Mouse (Mus musculus) heart, embryonic 16.5 days (tissue): ENCODE measurements around the gene Pax4. TPM values are rescaled to one million over a fixed set of nuclear protein-coding genes. Genes with fewer than 3 reads are reported as not detected.

Experiments used
- ATAC-seq: fragments of 200-750 bp; cut with Nextera tagmentation; replicated peaks from 2 replicates; pipeline ENCODE4 v1.8.0; 2017; ENCODE audit warnings: moderate number of reproducible peaks; ENCODE audit not compliant: insufficient read depth, low FRiP score; ENCODE audit errors: extremely low read depth
- H3K27ac ChIP-seq: fragments of 300-500 bp; sonication (generic); 2 replicates; pipeline ENCODE4 v1.5.1; 2014; ENCODE audit warnings: mild to moderate bottlenecking, low read length, control low read depth, moderate library complexity
- H3K27me3 ChIP-seq: fragments of 300-500 bp; sonication (generic); 2 replicates; pipeline ENCODE4 v1.6.1; 2014; ENCODE audit warnings: low read length, mixed read lengths; ENCODE audit not compliant: control insufficient read depth, insufficient read depth
- H3K36me3 ChIP-seq: fragments of 300-500 bp; sonication (generic); 2 replicates; pipeline ENCODE4 v1.6.1; 2014; ENCODE audit not compliant: control insufficient read depth, insufficient read depth
- H3K4me1 ChIP-seq: fragments of 300-500 bp; sonication (generic); 2 replicates; pipeline ENCODE4 v1.6.1; 2014; ENCODE audit warnings: low read length, mixed read lengths; ENCODE audit not compliant: control insufficient read depth, insufficient read depth
- H3K4me2 ChIP-seq: fragments of 300-500 bp; sonication (generic); 2 replicates; pipeline ENCODE4 v1.6.1; 2014; ENCODE audit warnings: low read depth, mild to moderate bottlenecking, control low read depth, low read length
- H3K4me3 ChIP-seq: fragments of 300-500 bp; sonication (generic); 2 replicates; pipeline ENCODE4 v1.5.1; 2014; ENCODE audit warnings: mild to moderate bottlenecking, control low read depth, low read length
- H3K9ac ChIP-seq: fragments of 300-500 bp; sonication (generic); 2 replicates; pipeline ENCODE4 v1.6.1; 2014; ENCODE audit warnings: low read length, control low read depth
- H3K9me3 ChIP-seq: fragments of 300-500 bp; sonication (generic); replicated peaks from 2 replicates; pipeline ENCODE4 v1.6.1; 2016; ENCODE audit warnings: low read length; ENCODE audit not compliant: control insufficient read depth
- WGBS: fragments of 180-500 bp; shearing (Covaris S2); extraction: QIAGEN DNeasy Blood & Tissue Kit; methylation state at CpG from one replicate; pipeline ENCODE4 v1.1.7; 2014; 5-methylcytosine and 5-hydroxymethylcytosine counted together
- polyA plus RNA-seq: library from polyadenylated mRNA; unstranded; fragments of >200 nt; fragmentation: Nextera tagmentation; extraction: Ambion mirVana; gene quantifications from 2 replicates; pipeline ENCODE4 v1.2.1, GENCODE M21; 2015

Pax4 gene
- polyA plus RNA-seq, 1 experiment from 2014 or later, result not detected

DNA sequence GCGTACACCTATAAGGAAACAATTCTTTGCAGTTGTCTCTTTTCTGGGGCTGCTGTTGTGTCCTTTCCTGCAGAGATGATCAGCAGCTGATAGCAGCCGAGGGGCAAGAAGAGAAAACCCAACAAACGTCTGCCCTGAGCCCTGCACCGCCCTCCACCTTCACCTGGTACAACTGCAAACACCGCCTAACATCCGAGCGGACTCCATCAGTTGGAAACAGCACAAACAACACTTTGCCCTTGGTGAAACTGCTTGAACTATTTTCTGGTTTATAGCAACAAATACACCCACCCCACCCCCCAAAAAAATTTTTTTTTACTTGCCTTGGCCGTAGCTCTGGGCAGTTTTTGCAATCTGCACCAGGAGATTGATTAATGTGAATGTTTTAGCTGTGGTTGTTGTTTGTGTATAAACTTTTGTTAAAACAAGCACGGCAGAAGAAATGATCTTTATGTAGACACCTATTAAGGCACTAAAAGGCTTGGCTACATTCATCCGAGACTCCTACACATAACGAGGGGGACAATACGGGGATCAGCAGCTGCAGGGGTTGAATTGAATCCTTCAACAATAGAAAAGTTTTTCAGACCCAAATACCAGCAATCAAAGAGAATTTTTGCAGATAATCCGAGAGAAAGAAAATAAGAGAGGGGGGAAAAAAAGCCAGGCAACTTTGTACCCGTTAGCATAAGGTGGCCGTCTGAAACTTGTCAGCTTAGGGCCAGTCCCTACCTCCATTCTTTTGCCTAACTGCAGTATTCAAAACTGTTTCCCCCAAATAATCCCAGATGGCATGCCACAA lies 52.9 kb downstream of the Pax4 start:
- WGBS, result 40% methylated on average over 15 of the region's 15 CpGs
- no peaks in the 10 kb centered on the region for H3K36me3 ChIP-seq
- H3K4me2 ChIP-seq, result peak overlapping the region; percentile 96
- H3K27me3 ChIP-seq, result peaks cover 15% of the 10 kb centered on the region
- H3K27ac ChIP-seq, result no peak overlapping the region
- H3K4me3 ChIP-seq, result peak overlapping the region; percentile 62
- peaks cover 7% of the 10 kb centered on the region; the same call in 1 of the 2 replicates for H3K4me1 ChIP-seq
- H3K9me3 ChIP-seq, result peaks cover 9% of the 10 kb centered on the region
- H3K9ac ChIP-seq, result no peak overlapping the region
- no peak for ATAC-seq

Other genes starting within 250 kb of the Pax4 start
- gene Zfp800, start 51.3 kb downstream of the Pax4 start, polyA plus RNA-seq, result 11.7 and 12.7 TPM in 2 replicates
- 231 and 247 TPM in 2 replicates for gene Arf5, start 25.8 kb downstream of the Pax4 start, polyA plus RNA-seq
- not detected in 2 replicates for gene Fscn3, start 21.6 kb downstream of the Pax4 start, polyA plus RNA-seq
- 6.3 and 7.4 TPM in 2 replicates for gene Gcc1, start 21.0 kb downstream of the Pax4 start, polyA plus RNA-seq
- 81.8 and 83.7 TPM in 2 replicates for gene Snd1, start 25.8 kb upstream of the Pax4 start, polyA plus RNA-seq